Mouse (Mus musculus) hindbrain, embryonic 11.5 days (tissue): ENCODE measurements around the gene Mlh3. TPM values are rescaled to one million over a fixed set of nuclear protein-coding genes. Genes with fewer than 3 reads are reported as not detected.

Experiments
- ATAC-seq: fragments of 200-750 bp; cut with Nextera tagmentation; 2 replicates; pipeline ENCODE4 v1.8.0; 2017; ENCODE audit warnings: mild to moderate bottlenecking, moderate TSS enrichment, moderate library complexity; ENCODE audit not compliant: low FRiP score
- DNase-seq: peaks from one replicate; pipeline ENCODE4 v3.0.0-alpha.2; 2015; ENCODE audit warnings: low spot score
- H3K27ac ChIP-seq: fragments of 300-500 bp; sonication (generic); 2 replicates; pipeline ENCODE4 v1.5.1; 2014; ENCODE audit warnings: mild to moderate bottlenecking, low read depth, low read length
- H3K27me3 ChIP-seq: fragments of 300-500 bp; sonication (generic); 2 replicates; pipeline ENCODE4 v1.6.1; 2014; ENCODE audit warnings: mild to moderate bottlenecking, low read length, moderate library complexity, mixed read lengths; ENCODE audit not compliant: control insufficient read depth, insufficient read depth
- H3K36me3 ChIP-seq: fragments of 300-500 bp; sonication (generic); 2 replicates; pipeline ENCODE4 v1.6.1; 2014; ENCODE audit warnings: mild to moderate bottlenecking, low read length, moderate library complexity, mixed read lengths; ENCODE audit not compliant: control insufficient read depth, insufficient read depth
- H3K4me1 ChIP-seq: fragments of 300-500 bp; sonication (generic); replicated peaks from 2 replicates; pipeline ENCODE4 v1.6.1; 2014; ENCODE audit warnings: low read length, mixed read lengths; ENCODE audit not compliant: control insufficient read depth, insufficient read depth
- H3K4me2 ChIP-seq: fragments of 300-500 bp; sonication (generic); replicated peaks from 2 replicates; pipeline ENCODE4 v1.6.1; 2014; ENCODE audit warnings: mild to moderate bottlenecking, low read depth, low read length
- H3K4me3 ChIP-seq: fragments of 300-500 bp; sonication (generic); 2 replicates; pipeline ENCODE4 v1.5.1; 2014; ENCODE audit warnings: low read depth, low read length
- H3K9ac ChIP-seq: fragments of 300-500 bp; sonication (generic); 2 replicates; pipeline ENCODE4 v1.6.1; 2014; ENCODE audit warnings: low read depth, low read length
- H3K9me3 ChIP-seq: fragments of 300-500 bp; sonication (generic); 2 replicates; pipeline ENCODE4 v1.6.1; 2016; ENCODE audit warnings: low read length; ENCODE audit not compliant: control insufficient read depth
- WGBS: fragments of 180-500 bp; shearing (Covaris S2); extraction: QIAGEN DNeasy Blood & Tissue Kit; methylation state at CpG from one replicate; pipeline ENCODE4 v1.1.7; 2014; 5-methylcytosine and 5-hydroxymethylcytosine counted together
- polyA plus RNA-seq: library from polyadenylated mRNA; unstranded; fragments of >200 nt; fragmentation: Nextera tagmentation; extraction: Ambion mirVana; gene quantifications from 2 replicates; pipeline ENCODE4 v1.2.1, GENCODE M21; 2014

Gene Mlh3
- polyA plus RNA-seq, 1 experiment from 2014 or later: 8.4 TPM

- no peak for DNase-seq
- WGBS: 85% methylated on average over 5 of the region's 5 CpGs
- Histone ChIP-seq H3K4me1 (no peaks in the 10 kb centered on the region), H3K9me3 (no peaks in the 10 kb centered on the region), H3K36me3 (no peaks in the 10 kb centered on the region), H3K27me3 (no peaks in the 10 kb centered on the region), H3K4me2 (no peak overlapping the region), H3K9ac (no peak overlapping the region), H3K27ac (no peak overlapping the region), H3K4me3 (no peak overlapping the region)
- ATAC-seq: no peak
These were observed 7.2 kb downstream of the Mlh3 start for GRCm38 (mm10) chr12:85263190-85263589.

GRCm38 (mm10) chr12:85262489-85262888, 7.9 kb downstream of the Mlh3 start:
- ATAC-seq: no peak
- H3K27ac ChIP-seq: no peak overlapping the region

GRCm38 (mm10) chr12:85257008-85257639, 13.3 kb downstream of the Mlh3 start:
- WGBS: 79% methylated on average over 7 of the region's 7 CpGs
- DNase-seq: no peak
- no peak overlapping the region for H3K27ac ChIP-seq

More at GRCm38 (mm10) chr12:85262489-85262888, 7.9 kb downstream of the Mlh3 start:
- 49% methylated on average over 10 of the region's 10 CpGs for WGBS
- no peak overlapping the region for H3K9ac ChIP-seq
- H3K27me3 ChIP-seq: no peaks in the 10 kb centered on the region
- no peaks in the 10 kb centered on the region for H3K36me3 ChIP-seq
- H3K9me3 ChIP-seq: no peaks in the 10 kb centered on the region
- H3K4me2 ChIP-seq: no peak overlapping the region
- H3K4me1 ChIP-seq: no peaks in the 10 kb centered on the region
- H3K4me3 ChIP-seq: no peak overlapping the region
- peak; percentile 30 for DNase-seq

GRCm38 (mm10) chr12:85256074-85256751, 14.2 kb downstream of the Mlh3 start:
- 72% methylated on average over 7 of the region's 7 CpGs for WGBS
- ATAC-seq (no peak), DNase-seq (no peak)
- Histone ChIP-seq H3K4me3 (no peak overlapping the region), H3K4me1 (no peaks in the 10 kb centered on the region), H3K9ac (no peak overlapping the region), H3K36me3 (no peaks in the 10 kb centered on the region), H3K9me3 (no peaks in the 10 kb centered on the region), H3K4me2 (no peak overlapping the region), H3K27ac (no peak overlapping the region), H3K27me3 (no peaks in the 10 kb centered on the region)

More at GRCm38 (mm10) chr12:85257008-85257639, 13.3 kb downstream of the Mlh3 start:
- Histone ChIP-seq H3K4me1 (no peaks in the 10 kb centered on the region), H3K9ac (no peak overlapping the region), H3K4me2 (no peak overlapping the region), H3K27me3 (no peaks in the 10 kb centered on the region), H3K36me3 (no peaks in the 10 kb centered on the region), H3K4me3 (no peak overlapping the region), H3K9me3 (no peaks in the 10 kb centered on the region)
- ATAC-seq: no peak

- no peaks in the 10 kb centered on the region for H3K36me3 ChIP-seq
These were observed 18.3 kb downstream of the Mlh3 start for GRCm38 (mm10) chr12:85252083-85252482.

GRCm38 (mm10) chr12:85237553-85237952, 32.8 kb downstream of the Mlh3 start:
- Histone ChIP-seq H3K9ac (no peak overlapping the region), H3K27ac (no peak overlapping the region), H3K4me3 (no peak overlapping the region), H3K4me2 (no peak overlapping the region), H3K9me3 (no peaks in the 10 kb centered on the region), H3K4me1 (no peaks in the 10 kb centered on the region), H3K36me3 (no peaks in the 10 kb centered on the region), H3K27me3 (no peaks in the 10 kb centered on the region)
- DNase-seq: no peak
- 94% methylated on average over 5 of the region's 5 CpGs for WGBS
- no peak for ATAC-seq

More at GRCm38 (mm10) chr12:85252083-85252482, 18.3 kb downstream of the Mlh3 start:
- H3K9ac ChIP-seq: no peak overlapping the region
- H3K4me1 ChIP-seq: no peaks in the 10 kb centered on the region
- WGBS: 82% methylated on average over 3 of the region's 3 CpGs
- no peaks in the 10 kb centered on the region for H3K27me3 ChIP-seq
- H3K4me2 ChIP-seq: no peak overlapping the region
- no peak for DNase-seq
- no peaks in the 10 kb centered on the region for H3K9me3 ChIP-seq
- H3K4me3 ChIP-seq: no peak overlapping the region
- H3K27ac ChIP-seq: no peak overlapping the region
- no peak for ATAC-seq

- no peak overlapping the region for H3K9ac ChIP-seq
- no peaks in the 10 kb centered on the region for H3K27me3 ChIP-seq
- H3K4me2 ChIP-seq: no peak overlapping the region
- 83% methylated on average over 21 of the region's 21 CpGs for WGBS
- no peak overlapping the region for H3K4me3 ChIP-seq
- no peaks in the 10 kb centered on the region for H3K36me3 ChIP-seq
- H3K27ac ChIP-seq: no peak overlapping the region
- H3K9me3 ChIP-seq: no peaks in the 10 kb centered on the region
- H3K4me1 ChIP-seq: no peaks in the 10 kb centered on the region
- DNase-seq: no peak
- ATAC-seq: no peak
These were observed 36.7 kb downstream of the Mlh3 start for GRCm38 (mm10) chr12:85233376-85234358.

GRCm38 (mm10) chr12:85227876-85228599, 42.4 kb downstream of the Mlh3 start:
- H3K9ac ChIP-seq: no peak overlapping the region
- no peaks in the 10 kb centered on the region for H3K9me3 ChIP-seq
- H3K27ac ChIP-seq: no peak overlapping the region
- no peak for ATAC-seq
- DNase-seq: no peak
- no peaks in the 10 kb centered on the region for H3K27me3 ChIP-seq
- 0 out of 2 replicates have a peak, but pooled peaks cover 6% of the 10 kb centered on the region for H3K36me3 ChIP-seq
- H3K4me2 ChIP-seq: no peak overlapping the region
- no peaks in the 10 kb centered on the region for H3K4me1 ChIP-seq
- WGBS: 76% methylated on average over 15 of the region's 15 CpGs
- H3K4me3 ChIP-seq: no peak overlapping the region
